Mouse (Mus musculus): ENCODE measurements around the gene Abtb2. TPM values are rescaled to one million over a fixed set of nuclear protein-coding genes. Genes with fewer than 3 reads are reported as not detected.

Abtb2 gene
- polyA plus RNA-seq, 1 experiment from 2014 or later, result 28.0 TPM

- no peaks in the 10 kb centered on the region for H3K9me3 ChIP-seq (replicated peaks)
- peak overlapping the region; percentile 89 for H3K27ac ChIP-seq (ENCODE audit: poor library complexity, severe bottlenecking)
- H3K36me3 ChIP-seq, result no peaks in the 10 kb centered on the region
- no peaks in the 10 kb centered on the region for H3K27me3 ChIP-seq (replicated peaks)
- 0 out of 2 replicates have a peak overlapping the region, but pooled peaks have one; percentile 36 for H3K9ac ChIP-seq
- H3K4me2 ChIP-seq, result peak overlapping the region; percentile 49
- peaks cover 97% of the 10 kb centered on the region for H3K4me1 ChIP-seq (replicated peaks)
- ATAC-seq (ENCODE audit: insufficient number of reproducible peaks, low FRiP score), result peak; percentile 40
- 37% methylated on average over 8 of the region's 8 CpGs for WGBS
- H3K4me3 ChIP-seq, result no peak overlapping the region
Measured at GRCm38 (mm10) chr2:103600165-103600891, 34.2 kb downstream of the Abtb2 start.

GRCm38 (mm10) chr2:103601126-103601525 lies 35.0 kb downstream of the Abtb2 start:
- Histone ChIP-seq H3K27me3 (replicated peaks) (no peaks in the 10 kb centered on the region), H3K9me3 (replicated peaks) (no peaks in the 10 kb centered on the region), H3K36me3 (no peaks in the 10 kb centered on the region), H3K4me2 (0 out of 2 replicates have a peak overlapping the region, but pooled peaks have one; percentile 49), H3K9ac (no peak overlapping the region), H3K4me3 (no peak overlapping the region), H3K27ac (ENCODE audit: poor library complexity, severe bottlenecking) (peak overlapping the region; percentile 89), H3K4me1 (replicated peaks) (peaks cover 96% of the 10 kb centered on the region)
- no peak for ATAC-seq (ENCODE audit: insufficient number of reproducible peaks, low FRiP score)
- 47% methylated on average over 1 of the region's 1 CpGs for WGBS

- Histone ChIP-seq H3K9me3 (replicated peaks) (no peaks in the 10 kb centered on the region), H3K36me3 (no peaks in the 10 kb centered on the region), H3K4me3 (no peak overlapping the region), H3K27ac (ENCODE audit: poor library complexity, severe bottlenecking) (peak overlapping the region; percentile 89), H3K4me2 (no peak overlapping the region), H3K9ac (no peak overlapping the region), H3K4me1 (replicated peaks) (peaks cover 94% of the 10 kb centered on the region), H3K27me3 (replicated peaks) (no peaks in the 10 kb centered on the region)
- ATAC-seq (ENCODE audit: insufficient number of reproducible peaks, low FRiP score), result no peak
- 42% methylated on average over 1 of the region's 1 CpGs for WGBS
Measured at GRCm38 (mm10) chr2:103601531-103601930, 35.4 kb downstream of the Abtb2 start.

GRCm38 (mm10) chr2:103603209-103603608 lies 37.1 kb downstream of the Abtb2 start:
- 25% methylated on average over 3 of the region's 3 CpGs for WGBS
- Histone ChIP-seq H3K9me3 (replicated peaks) (no peaks in the 10 kb centered on the region), H3K9ac (peak overlapping the region; percentile 13; the same call in 1 of the 2 replicates), H3K36me3 (no peaks in the 10 kb centered on the region), H3K4me3 (peak overlapping the region; percentile 5; the same call in 1 of the 2 replicates), H3K27me3 (replicated peaks) (no peaks in the 10 kb centered on the region), H3K4me2 (peak overlapping the region; percentile 57), H3K27ac (ENCODE audit: poor library complexity, severe bottlenecking) (peak overlapping the region; percentile 91), H3K4me1 (replicated peaks) (peaks cover 87% of the 10 kb centered on the region)
- ATAC-seq (ENCODE audit: insufficient number of reproducible peaks, low FRiP score), result peak; percentile 49; the same call in 1 of the 2 replicates

GRCm38 (mm10) chr2:103603869-103604268 lies 37.8 kb downstream of the Abtb2 start:
- Histone ChIP-seq H3K4me1 (replicated peaks) (peaks cover 87% of the 10 kb centered on the region), H3K9ac (peak overlapping the region; percentile 13; the same call in 1 of the 2 replicates), H3K36me3 (no peaks in the 10 kb centered on the region), H3K4me2 (peak overlapping the region; percentile 57), H3K9me3 (replicated peaks) (no peaks in the 10 kb centered on the region), H3K27me3 (replicated peaks) (no peaks in the 10 kb centered on the region), H3K27ac (ENCODE audit: poor library complexity, severe bottlenecking) (peak overlapping the region; percentile 91), H3K4me3 (peak overlapping the region; percentile 5; the same call in 1 of the 2 replicates)
- WGBS, result 15% methylated on average over 1 of the region's 1 CpGs
- peak; percentile 77 for ATAC-seq (ENCODE audit: insufficient number of reproducible peaks, low FRiP score)

GRCm38 (mm10) chr2:103605805-103606498 lies 39.8 kb downstream of the Abtb2 start:
- Histone ChIP-seq H3K4me3 (no peak overlapping the region), H3K9ac (no peak overlapping the region), H3K4me1 (replicated peaks) (peaks cover 80% of the 10 kb centered on the region), H3K27me3 (replicated peaks) (no peaks in the 10 kb centered on the region), H3K9me3 (replicated peaks) (no peaks in the 10 kb centered on the region), H3K36me3 (no peaks in the 10 kb centered on the region), H3K4me2 (no peak overlapping the region), H3K27ac (ENCODE audit: poor library complexity, severe bottlenecking) (no peak overlapping the region)
- WGBS, result 85% methylated on average over 4 of the region's 4 CpGs
- no peak for ATAC-seq (ENCODE audit: insufficient number of reproducible peaks, low FRiP score)

- Histone ChIP-seq H3K9me3 (replicated peaks) (no peaks in the 10 kb centered on the region), H3K27ac (ENCODE audit: poor library complexity, severe bottlenecking) (peak overlapping the region; percentile 60), H3K4me1 (replicated peaks) (peaks cover 62% of the 10 kb centered on the region), H3K27me3 (replicated peaks) (no peaks in the 10 kb centered on the region), H3K36me3 (no peaks in the 10 kb centered on the region), H3K4me3 (no peak overlapping the region), H3K4me2 (no peak overlapping the region), H3K9ac (no peak overlapping the region)
- WGBS, result 60% methylated on average over 10 of the region's 10 CpGs
- ATAC-seq (ENCODE audit: insufficient number of reproducible peaks, low FRiP score), result no peak
Measured at GRCm38 (mm10) chr2:103607926-103608325, 41.8 kb downstream of the Abtb2 start.

- no peak overlapping the region for H3K4me2 ChIP-seq
- no peak overlapping the region; the same call in 1 of the 2 replicates for H3K27ac ChIP-seq (ENCODE audit: poor library complexity, severe bottlenecking)
- peaks cover 61% of the 10 kb centered on the region for H3K4me1 ChIP-seq (replicated peaks)
- no peak overlapping the region for H3K4me3 ChIP-seq
- 61% methylated on average over 1 of the region's 1 CpGs for WGBS
- ATAC-seq (ENCODE audit: insufficient number of reproducible peaks, low FRiP score), result no peak
- H3K27me3 ChIP-seq (replicated peaks), result no peaks in the 10 kb centered on the region
- H3K9me3 ChIP-seq (replicated peaks), result no peaks in the 10 kb centered on the region
- H3K9ac ChIP-seq, result no peak overlapping the region
- H3K36me3 ChIP-seq, result no peaks in the 10 kb centered on the region
Measured at GRCm38 (mm10) chr2:103608947-103609346, 42.8 kb downstream of the Abtb2 start.

GRCm38 (mm10) chr2:103609499-103609898 lies 43.4 kb downstream of the Abtb2 start:
- H3K27me3 ChIP-seq (replicated peaks), result no peaks in the 10 kb centered on the region
- H3K9ac ChIP-seq, result no peak overlapping the region
- ATAC-seq (ENCODE audit: insufficient number of reproducible peaks, low FRiP score), result no peak
- H3K9me3 ChIP-seq (replicated peaks), result no peaks in the 10 kb centered on the region
- peaks cover 61% of the 10 kb centered on the region for H3K4me1 ChIP-seq (replicated peaks)
- H3K36me3 ChIP-seq, result no peaks in the 10 kb centered on the region
- WGBS, result 44% methylated on average over 3 of the region's 3 CpGs
- no peak overlapping the region for H3K27ac ChIP-seq (ENCODE audit: poor library complexity, severe bottlenecking)
- no peak overlapping the region for H3K4me3 ChIP-seq
- no peak overlapping the region for H3K4me2 ChIP-seq

- H3K9ac ChIP-seq, result no peak overlapping the region
- 85% methylated on average over 8 of the region's 8 CpGs for WGBS
Measured at GRCm38 (mm10) chr2:103610831-103611535, 44.9 kb downstream of the Abtb2 start.

GRCm38 (mm10) chr2:103613865-103614264 lies 47.8 kb downstream of the Abtb2 start:
- no peak overlapping the region for H3K27ac ChIP-seq (ENCODE audit: poor library complexity, severe bottlenecking)
- no peak for ATAC-seq (ENCODE audit: insufficient number of reproducible peaks, low FRiP score)
- no peaks in the 10 kb centered on the region for H3K36me3 ChIP-seq
- H3K9me3 ChIP-seq (replicated peaks), result no peaks in the 10 kb centered on the region
- no peak overlapping the region for H3K9ac ChIP-seq
- no peaks in the 10 kb centered on the region for H3K27me3 ChIP-seq (replicated peaks)
- WGBS, result 51% methylated on average over 3 of the region's 3 CpGs
- H3K4me1 ChIP-seq (replicated peaks), result peaks cover 56% of the 10 kb centered on the region
- no peak overlapping the region for H3K4me3 ChIP-seq
- H3K4me2 ChIP-seq, result no peak overlapping the region

More at GRCm38 (mm10) chr2:103610831-103611535, 44.9 kb downstream of the Abtb2 start:
- Histone ChIP-seq H3K36me3 (no peaks in the 10 kb centered on the region), H3K27ac (ENCODE audit: poor library complexity, severe bottlenecking) (no peak overlapping the region), H3K4me3 (no peak overlapping the region), H3K4me2 (no peak overlapping the region), H3K27me3 (replicated peaks) (no peaks in the 10 kb centered on the region), H3K9me3 (replicated peaks) (no peaks in the 10 kb centered on the region), H3K4me1 (replicated peaks) (peaks cover 56% of the 10 kb centered on the region)
- ATAC-seq (ENCODE audit: insufficient number of reproducible peaks, low FRiP score), result no peak

All from heart, embryonic 12.5 days (tissue).